Mouse (Mus musculus): ENCODE measurements around the gene Ampd3.

The Ampd3 gene

GRCm38 (mm10) chr7:110796367-110797051 is 28.5 kb downstream of the Ampd3 start:
- no peak for DNase-seq (ENCODE audit: extremely low read depth, low read depth, low spot score)

- DNase-seq (ENCODE audit: extremely low read depth, low read depth, low spot score): no peak
These were observed 29.9 kb downstream of the Ampd3 start for GRCm38 (mm10) chr7:110797722-110798409.

- no peak for DNase-seq (ENCODE audit: extremely low read depth, low read depth, low spot score)
These were observed 33.0 kb downstream of the Ampd3 start for GRCm38 (mm10) chr7:110801028-110801427.

GRCm38 (mm10) chr7:110803131-110803530 is 35.1 kb downstream of the Ampd3 start:
- no peak for DNase-seq (ENCODE audit: extremely low read depth, low read depth, low spot score)

- no peak for DNase-seq (ENCODE audit: extremely low read depth, low read depth, low spot score)
These were observed 36.3 kb downstream of the Ampd3 start for GRCm38 (mm10) chr7:110804266-110804665.

GRCm38 (mm10) chr7:110807460-110808030 is 39.5 kb downstream of the Ampd3 start:
- DNase-seq (ENCODE audit: extremely low read depth, low read depth, low spot score): no peak

- no peak for DNase-seq (ENCODE audit: extremely low read depth, low read depth, low spot score)
These were observed 41.0 kb downstream of the Ampd3 start for GRCm38 (mm10) chr7:110808962-110809361.

GRCm38 (mm10) chr7:110809585-110810557 is 41.9 kb downstream of the Ampd3 start:
- no peak for DNase-seq (ENCODE audit: extremely low read depth, low read depth, low spot score)

GRCm38 (mm10) chr7:110810995-110811394 is 43.0 kb downstream of the Ampd3 start:
- no peak for DNase-seq (ENCODE audit: extremely low read depth, low read depth, low spot score)

GRCm38 (mm10) chr7:110811529-110811928 is 43.5 kb downstream of the Ampd3 start:
- no peak for DNase-seq (ENCODE audit: extremely low read depth, low read depth, low spot score)

GRCm38 (mm10) chr7:110813983-110814382 is 46.0 kb downstream of the Ampd3 start:
- no peak for DNase-seq (ENCODE audit: extremely low read depth, low read depth, low spot score)

GRCm38 (mm10) chr7:110816037-110816436 is 48.0 kb downstream of the Ampd3 start:
- DNase-seq (ENCODE audit: extremely low read depth, low read depth, low spot score): no peak

GRCm38 (mm10) chr7:110818206-110818605 is 50.2 kb downstream of the Ampd3 start:
- DNase-seq (ENCODE audit: extremely low read depth, low read depth, low spot score): no peak

GRCm38 (mm10) chr7:110818787-110819350 is 50.9 kb downstream of the Ampd3 start:
- DNase-seq (ENCODE audit: extremely low read depth, low read depth, low spot score): no peak

- no peak for DNase-seq (ENCODE audit: extremely low read depth, low read depth, low spot score)
These were observed 53.1 kb downstream of the Ampd3 start for GRCm38 (mm10) chr7:110821068-110821467.

GRCm38 (mm10) chr7:110821653-110822052 is 53.6 kb downstream of the Ampd3 start:
- no peak for DNase-seq (ENCODE audit: extremely low read depth, low read depth, low spot score)

GRCm38 (mm10) chr7:110822055-110822454 is 54.0 kb downstream of the Ampd3 start:
- no peak for DNase-seq (ENCODE audit: extremely low read depth, low read depth, low spot score)

GRCm38 (mm10) chr7:110823076-110823475 is 55.1 kb downstream of the Ampd3 start:
- no peak for DNase-seq (ENCODE audit: extremely low read depth, low read depth, low spot score)

- DNase-seq (ENCODE audit: extremely low read depth, low read depth, low spot score): no peak
These were observed 55.6 kb downstream of the Ampd3 start for GRCm38 (mm10) chr7:110823593-110823992.
